Mouse (Mus musculus) lung, postnatal 0 days (tissue): ENCODE measurements around the gene Cdc42ep4.

Experiments
- CTCF ChIP-seq: IDR thresholded peaks from 2 replicates; pipeline ENCODE4 v1.5.1; 2016; ENCODE audit warnings: antibody characterized with exemption, mild to moderate bottlenecking
- EP300 ChIP-seq: IDR thresholded peaks from 2 replicates; pipeline ENCODE4 v1.6.1; 2016; ENCODE audit warnings: antibody characterized with exemption, mild to moderate bottlenecking, control low read depth

GRCm38 (mm10) chr11:113691851-113692250 is 59.8 kb downstream of the Cdc42ep4 start:
- TF ChIP-seq CTCF = no peak
- TF ChIP-seq EP300 = no peak
